Mouse (Mus musculus): Measurements from ENCODE around the gene Usp16. TPM values are rescaled to one million over a fixed set of nuclear protein-coding genes. Genes with fewer than 3 reads are reported as not detected.
A peak's percentile ranks its signal among the peaks of the same experiment; 100 is the strongest.

The Usp16 gene
- total and polyA plus RNA-seq, 2 experiments: 9.0 to 47.7 TPM

DNA sequence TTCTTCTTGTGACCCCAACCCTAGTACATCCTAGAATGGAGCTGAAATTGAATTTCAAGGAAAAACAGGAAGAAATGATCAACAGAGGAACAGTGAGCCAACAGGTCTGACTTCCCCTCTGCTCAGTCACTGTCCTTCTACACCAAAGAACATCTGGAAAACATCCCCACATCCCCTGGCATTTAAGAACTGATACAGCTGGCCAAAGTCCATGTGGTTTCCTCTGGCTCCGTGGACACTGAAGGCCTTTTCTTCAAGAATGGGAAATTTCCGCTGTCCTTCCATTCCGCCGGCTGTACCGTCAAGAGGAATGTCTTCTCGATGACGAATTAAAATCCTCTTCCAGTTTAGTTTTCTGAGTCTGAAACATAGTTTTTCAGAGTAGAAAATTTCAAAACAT lies 20.2 kb upstream of the Usp16 start:
- H3K27me3 ChIP-seq (ENCODE audit: control insufficient read depth, insufficient read depth, low read length): no peaks in the 10 kb centered on the region
- H3K4me3 ChIP-seq (ENCODE audit: insufficient read depth, low read depth, low read length): no peak overlapping the region
- H3K9ac ChIP-seq (ENCODE audit: low read depth, low read length): no peak overlapping the region
- no peaks in the 10 kb centered on the region for H3K36me3 ChIP-seq (ENCODE audit: control insufficient read depth, insufficient read depth, low read length)
- peaks cover 1% of the 10 kb centered on the region for H3K4me1 ChIP-seq (ENCODE audit: control insufficient read depth, insufficient read depth, low read length)
- no peak overlapping the region for H3K27ac ChIP-seq (replicated peaks; ENCODE audit: insufficient read depth, low read depth, low read length)
- H3K79me2 ChIP-seq (ENCODE audit: control insufficient read depth, insufficient read depth, low read length): peaks cover 11% of the 10 kb centered on the region; the same call in 1 of the 2 replicates
- WGBS: 91% methylated on average over 7 of the region's 7 CpGs
- TF ChIP-seq POLR2A (IDR thresholded peaks at IDR 0.05; ENCODE audit: extremely low read depth, insufficient read depth, low read length) (no peak), CTCF (IDR thresholded peaks at IDR 0.05; ENCODE audit: low read depth, low read length) (no peak)
- DNase-seq (ENCODE audit: extremely low read depth, low read depth, low spot score): no peak

DNA sequence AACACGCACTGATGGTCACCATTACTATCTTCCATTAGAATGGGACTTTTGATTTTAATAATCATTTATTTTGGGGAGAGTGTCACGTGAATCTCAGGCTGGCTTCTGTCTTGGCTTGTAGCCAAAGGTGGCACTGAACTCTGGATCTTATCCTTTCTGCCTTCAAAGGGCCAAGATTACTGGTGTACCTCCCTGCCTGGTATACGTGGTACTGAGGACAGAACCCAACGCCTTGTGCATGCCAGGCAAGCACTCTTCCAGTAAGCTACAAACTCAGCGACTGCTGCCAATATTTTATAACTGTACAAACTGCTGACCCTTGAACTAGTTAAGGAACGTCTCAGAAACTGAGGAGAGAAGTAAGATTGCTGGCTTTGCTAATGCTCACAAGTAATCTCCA lies 19.6 kb upstream of the Usp16 start:
- H3K4me3 ChIP-seq (ENCODE audit: insufficient read depth, low read depth, low read length): no peak overlapping the region
- H3K27me3 ChIP-seq (ENCODE audit: control insufficient read depth, insufficient read depth, low read length): no peaks in the 10 kb centered on the region
- TF ChIP-seq CTCF (IDR thresholded peaks at IDR 0.05; ENCODE audit: low read depth, low read length) (no peak), POLR2A (IDR thresholded peaks at IDR 0.05; ENCODE audit: extremely low read depth, insufficient read depth, low read length) (no peak)
- H3K9ac ChIP-seq (ENCODE audit: low read depth, low read length): no peak overlapping the region
- 67% methylated on average over 6 of the region's 6 CpGs for whole genome bisulfite sequencing
- H3K79me2 ChIP-seq (ENCODE audit: control insufficient read depth, insufficient read depth, low read length): peaks cover 8% of the 10 kb centered on the region; the same call in 1 of the 2 replicates
- H3K4me1 ChIP-seq (ENCODE audit: control insufficient read depth, insufficient read depth, low read length): peaks cover 2% of the 10 kb centered on the region
- no peak overlapping the region for H3K27ac ChIP-seq (replicated peaks; ENCODE audit: insufficient read depth, low read depth, low read length)
- no peak for DNase-seq (ENCODE audit: extremely low read depth, low read depth, low spot score)
- H3K36me3 ChIP-seq (ENCODE audit: control insufficient read depth, insufficient read depth, low read length): no peaks in the 10 kb centered on the region

DNA sequence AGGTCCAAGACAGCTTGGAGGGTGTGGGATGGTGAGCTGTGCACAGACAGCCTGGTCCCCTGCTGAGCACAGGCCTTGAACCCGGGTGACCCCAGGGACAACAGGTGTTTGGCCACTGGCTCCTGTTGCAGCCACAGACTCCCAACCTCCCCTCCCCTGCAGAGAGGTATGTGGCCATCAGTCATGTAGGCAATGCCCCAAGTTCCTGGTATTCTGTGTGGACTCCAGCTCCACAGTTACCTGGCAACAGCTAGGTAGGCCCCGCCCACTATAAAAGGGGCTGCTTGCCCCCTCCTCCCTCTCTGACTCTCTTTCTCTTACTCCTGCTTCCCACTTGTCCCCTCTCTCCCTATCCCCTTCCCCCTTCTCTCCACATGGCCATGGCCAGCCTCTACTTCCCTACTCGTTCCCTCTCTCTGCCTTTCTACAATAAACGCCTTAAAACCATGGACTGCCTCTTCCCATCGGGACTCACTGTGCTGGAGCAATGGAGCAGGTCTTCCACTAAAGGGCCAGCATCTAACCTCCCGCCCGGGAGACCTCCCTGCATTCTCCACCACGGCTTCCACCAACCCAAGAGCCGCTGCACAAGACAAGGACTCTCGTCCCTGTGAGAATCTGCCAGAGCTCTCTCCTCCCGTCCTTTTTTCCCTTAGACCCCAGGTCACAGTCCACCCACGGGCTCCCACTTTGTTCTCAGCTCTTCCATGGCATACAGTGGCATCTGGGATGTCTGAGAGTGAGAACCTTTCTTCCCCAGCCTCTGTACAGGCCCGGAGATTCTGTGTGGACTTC lies 18.9 kb upstream of the Usp16 start:
- no peak for DNase-seq (ENCODE audit: extremely low read depth, low read depth, low spot score)
- TF ChIP-seq CTCF (IDR thresholded peaks at IDR 0.05; ENCODE audit: low read depth, low read length) (no peak), POLR2A (IDR thresholded peaks at IDR 0.05; ENCODE audit: extremely low read depth, insufficient read depth, low read length) (no peak)
- Histone ChIP-seq H3K27ac (replicated peaks; ENCODE audit: insufficient read depth, low read depth, low read length) (no peak overlapping the region), H3K36me3 (ENCODE audit: control insufficient read depth, insufficient read depth, low read length) (no peaks in the 10 kb centered on the region), H3K9ac (ENCODE audit: low read depth, low read length) (no peak overlapping the region), H3K4me1 (ENCODE audit: control insufficient read depth, insufficient read depth, low read length) (peaks cover 2% of the 10 kb centered on the region), H3K27me3 (ENCODE audit: control insufficient read depth, insufficient read depth, low read length) (no peaks in the 10 kb centered on the region), H3K79me2 (ENCODE audit: control insufficient read depth, insufficient read depth, low read length) (peaks cover 5% of the 10 kb centered on the region; the same call in 1 of the 2 replicates), H3K4me3 (ENCODE audit: insufficient read depth, low read depth, low read length) (no peak overlapping the region)
- WGBS: 87% methylated on average over 13 of the region's 13 CpGs

DNA sequence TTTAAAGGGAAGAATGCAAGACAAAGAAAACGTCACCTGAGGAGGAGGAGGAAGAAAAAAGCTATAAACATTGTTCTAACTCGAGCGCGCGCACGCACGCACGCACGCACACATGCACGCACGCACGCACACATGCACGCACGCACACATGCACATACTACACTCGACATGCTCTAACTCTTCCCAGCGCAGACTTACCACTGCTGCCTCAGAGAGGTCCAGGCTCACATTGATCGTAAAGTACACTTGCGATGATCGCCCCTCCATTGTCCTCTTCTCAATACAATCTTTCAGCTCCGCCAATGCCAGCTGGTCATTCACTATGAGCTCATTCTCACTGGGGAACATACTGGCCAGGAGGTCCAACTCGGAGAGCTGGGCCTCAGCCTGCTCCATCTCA lies 17.4 kb upstream of the Usp16 start:
- H3K27me3 ChIP-seq (ENCODE audit: control insufficient read depth, insufficient read depth, low read length): no peaks in the 10 kb centered on the region
- no peak overlapping the region for H3K9ac ChIP-seq (ENCODE audit: low read depth, low read length)
- TF ChIP-seq POLR2A (IDR thresholded peaks at IDR 0.05; ENCODE audit: extremely low read depth, insufficient read depth, low read length) (no peak), CTCF (IDR thresholded peaks at IDR 0.05; ENCODE audit: low read depth, low read length) (no peak)
- WGBS: 97% methylated on average over 21 of the region's 21 CpGs
- 0 out of 2 replicates have a peak, but pooled peaks cover under 1% of the 10 kb centered on the region for H3K79me2 ChIP-seq (ENCODE audit: control insufficient read depth, insufficient read depth, low read length)
- H3K27ac ChIP-seq (replicated peaks; ENCODE audit: insufficient read depth, low read depth, low read length): no peak overlapping the region
- no peak overlapping the region for H3K4me3 ChIP-seq (ENCODE audit: insufficient read depth, low read depth, low read length)
- H3K36me3 ChIP-seq (ENCODE audit: control insufficient read depth, insufficient read depth, low read length): no peaks in the 10 kb centered on the region
- peaks cover 8% of the 10 kb centered on the region for H3K4me1 ChIP-seq (ENCODE audit: control insufficient read depth, insufficient read depth, low read length)
- DNase-seq (ENCODE audit: extremely low read depth, low read depth, low spot score): no peak

DNA sequence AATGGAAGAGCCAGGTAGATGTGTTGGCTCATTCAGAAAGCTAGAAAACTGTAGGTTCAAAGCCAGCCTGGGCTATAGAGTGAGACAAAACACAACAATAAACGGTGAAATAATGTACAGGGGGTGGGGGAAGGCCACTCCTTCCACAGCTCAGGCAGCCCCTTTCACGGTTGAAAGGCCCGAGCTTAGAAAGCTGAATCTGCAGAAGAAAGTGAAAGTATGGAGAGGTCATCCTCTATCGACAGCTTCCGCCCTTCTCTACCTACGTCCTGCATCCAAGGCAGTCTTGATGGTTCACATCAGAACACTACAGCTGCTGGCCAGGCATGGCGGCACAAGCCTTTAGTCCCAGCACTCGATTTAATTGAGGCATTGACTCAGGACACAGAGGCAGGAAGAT lies 15.8 kb upstream of the Usp16 start:
- no peak for DNase-seq (ENCODE audit: extremely low read depth, low read depth, low spot score)
- H3K27me3 ChIP-seq (ENCODE audit: control insufficient read depth, insufficient read depth, low read length): no peaks in the 10 kb centered on the region
- no peaks in the 10 kb centered on the region for H3K79me2 ChIP-seq (ENCODE audit: control insufficient read depth, insufficient read depth, low read length)
- H3K9ac ChIP-seq (ENCODE audit: low read depth, low read length): no peak overlapping the region
- 87% methylated on average over 8 of the region's 8 CpGs for WGBS
- H3K4me1 ChIP-seq (ENCODE audit: control insufficient read depth, insufficient read depth, low read length): peaks cover 8% of the 10 kb centered on the region
- H3K36me3 ChIP-seq (ENCODE audit: control insufficient read depth, insufficient read depth, low read length): no peaks in the 10 kb centered on the region
- no peak for TF ChIP-seq CTCF (IDR thresholded peaks at IDR 0.05; ENCODE audit: low read depth, low read length)
- TF ChIP-seq POLR2A (IDR thresholded peaks at IDR 0.05; ENCODE audit: extremely low read depth, insufficient read depth, low read length): no peak
- H3K4me3 ChIP-seq (ENCODE audit: insufficient read depth, low read depth, low read length): no peak overlapping the region
- no peak overlapping the region for H3K27ac ChIP-seq (replicated peaks; ENCODE audit: insufficient read depth, low read depth, low read length)

DNA sequence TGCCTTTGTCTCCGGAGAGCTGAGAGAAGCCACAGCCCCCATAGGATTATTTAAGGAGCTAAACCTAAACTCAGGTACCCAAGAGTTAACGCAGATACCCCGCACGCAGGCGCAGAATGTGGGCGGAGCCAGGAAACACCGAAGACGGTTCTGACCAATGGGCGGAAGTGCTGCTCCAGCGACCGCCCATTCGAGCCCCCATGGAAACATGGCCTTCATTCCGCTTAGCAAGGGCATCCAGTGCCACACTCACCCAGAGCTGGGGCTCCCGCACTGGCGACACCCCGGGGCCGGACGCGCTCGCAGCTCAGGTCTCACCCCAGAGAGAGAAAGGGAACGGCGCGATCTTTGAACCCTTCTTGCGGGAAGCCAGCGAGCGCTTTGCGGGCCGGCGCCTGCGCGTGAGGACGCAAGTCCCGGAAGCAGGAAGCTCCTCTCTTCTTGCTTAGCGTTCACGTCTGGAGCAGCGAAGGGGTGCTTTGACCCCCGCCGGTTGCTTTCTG lies 14.3 kb upstream of the Usp16 start, which contains the start of gene Rwdd2b:
TSS of gene Rwdd2b (minus strand) at position 390 of the 503 bp plus-strand sequence.
- Histone ChIP-seq H3K4me3 (ENCODE audit: insufficient read depth, low read depth, low read length) (peak within 1 kb of the TSS; percentile 87), H3K27ac (replicated peaks; ENCODE audit: insufficient read depth, low read depth, low read length) (peak within 1 kb of the TSS; percentile 97), H3K79me2 (ENCODE audit: control insufficient read depth, insufficient read depth, low read length) (no peaks in the 10 kb centered on the region), H3K9ac (ENCODE audit: low read depth, low read length) (peak within 1 kb of the TSS; percentile 89), H3K4me1 (ENCODE audit: control insufficient read depth, insufficient read depth, low read length) (peaks cover 8% of the 10 kb centered on the region), H3K27me3 (ENCODE audit: control insufficient read depth, insufficient read depth, low read length) (no peaks in the 10 kb centered on the region), H3K36me3 (ENCODE audit: control insufficient read depth, insufficient read depth, low read length) (no peaks in the 10 kb centered on the region)
- no peak for TF ChIP-seq CTCF (IDR thresholded peaks at IDR 0.05; ENCODE audit: low read depth, low read length)
- peak; percentile 60; the same call in 1 of the 2 replicates for TF ChIP-seq POLR2A (IDR thresholded peaks at IDR 0.05; ENCODE audit: extremely low read depth, insufficient read depth, low read length)
- under 1% methylated on average over 38 of the region's 38 CpGs for WGBS
- DNase-seq (ENCODE audit: extremely low read depth, low read depth, low spot score): peak; percentile 84

All from liver, adult 2 months (tissue).